Mouse (Mus musculus): Measurements from ENCODE around the gene Sox15. TPM values are rescaled to one million over a fixed set of nuclear protein-coding genes. Genes with fewer than 3 reads are reported as not detected.

The Sox15 gene
- total RNA-seq (2014; rRNA removed), result not detected in 2 replicates
- not detected in 2 replicates for polyA plus RNA-seq (2015; fragmentation: Nextera tagmentation; extraction: Ambion mirVana)

- H3K4me2 ChIP-seq (ENCODE audit: low read depth), result no peak within 1 kb of the TSS
- ATAC-seq, result peak; percentile 80
- H3K4me3 ChIP-seq (ENCODE audit: low read depth, low read length), result no peak within 1 kb of the TSS
- H3K9ac ChIP-seq, result no peak within 1 kb of the TSS; the same call in 1 of the 2 replicates
- no peaks in the 10 kb centered on the region for H3K4me1 ChIP-seq (ENCODE audit: insufficient read depth)
- no peak within 1 kb of the TSS for H3K27ac ChIP-seq (ENCODE audit: low read depth, low read length)
- WGBS, result 22% methylated on average over 34 of the region's 34 CpGs
- peak; percentile 84 for TF ChIP-seq CTCF (IDR thresholded peaks at IDR 0.05; ENCODE audit: low read depth)
- DNase-seq, result peak; percentile 86
- no peaks in the 10 kb centered on the region for H3K9me3 ChIP-seq (ENCODE audit: low read length)
- H3K36me3 ChIP-seq (ENCODE audit: insufficient read depth), result peaks cover 65% of the 10 kb centered on the region
- no peaks in the 10 kb centered on the region for H3K27me3 ChIP-seq (ENCODE audit: insufficient read depth, low read length)
Observed at GRCm38 (mm10) chr11:69655264-69656064, at the start of gene Sox15. TSS of gene Sox15 (plus strand) at chr11:69655314.

DNA sequence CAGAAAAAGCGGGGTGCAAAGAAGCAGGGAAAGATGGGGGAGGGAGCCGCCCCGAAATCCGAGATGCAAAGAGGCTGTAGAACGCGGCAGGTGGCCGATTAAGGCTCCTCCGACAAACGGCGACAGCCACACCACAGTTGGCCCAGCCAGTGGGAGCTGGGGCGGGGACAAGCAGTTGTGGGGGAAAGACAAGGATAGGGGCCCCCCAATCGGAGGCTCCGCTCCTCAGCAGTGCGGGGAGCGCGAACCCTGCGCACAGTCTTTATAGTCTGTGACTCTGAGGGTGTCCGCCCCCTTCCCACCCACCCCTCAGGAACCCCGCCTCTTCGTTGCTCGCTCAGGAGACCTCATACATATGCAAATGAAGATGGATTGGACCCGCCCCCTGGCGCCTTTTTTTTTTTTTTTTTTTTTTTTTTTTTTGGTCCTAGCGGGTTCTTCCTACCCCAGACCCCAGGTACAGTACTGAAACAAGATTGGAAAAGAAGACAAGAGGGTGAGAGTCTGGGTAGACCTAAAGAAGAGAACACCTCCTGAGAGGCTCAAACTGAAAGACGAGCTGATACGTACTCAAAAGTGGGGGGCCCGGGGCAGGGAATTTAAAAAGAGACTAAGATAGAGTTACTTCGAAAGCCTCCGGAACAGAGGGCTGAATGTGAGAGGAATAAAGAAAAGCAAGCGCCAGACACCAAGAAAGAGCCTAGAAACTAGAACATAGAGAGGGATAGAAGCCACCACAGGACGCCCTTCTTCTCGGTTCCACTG lies 49.2 kb upstream of the Sox15 start, which contains the start of gene Atp1b2:
Gene Atp1b2, minus strand, starts transcription at position 217 of the 765 bp plus-strand sequence.
- peaks cover 8% of the 10 kb centered on the region for H3K4me1 ChIP-seq (ENCODE audit: insufficient read depth)
- H3K9ac ChIP-seq, result peak within 1 kb of the TSS; percentile 78
- no peak for TF ChIP-seq CTCF (IDR thresholded peaks at IDR 0.05; ENCODE audit: low read depth)
- DNase-seq (peak; percentile 93), ATAC-seq (peak; percentile 95)
- H3K27ac ChIP-seq (ENCODE audit: low read depth, low read length), result peak within 1 kb of the TSS; percentile 81
- H3K27me3 ChIP-seq (ENCODE audit: insufficient read depth, low read length), result no peaks in the 10 kb centered on the region
- peaks cover 8% of the 10 kb centered on the region; the same call in 1 of the 2 replicates for H3K36me3 ChIP-seq (ENCODE audit: insufficient read depth)
- H3K9me3 ChIP-seq (ENCODE audit: low read length), result no peaks in the 10 kb centered on the region
- WGBS, result 3% methylated on average over 32 of the region's 32 CpGs
- peak within 1 kb of the TSS; percentile 94 for H3K4me2 ChIP-seq (ENCODE audit: low read depth)
- peak within 1 kb of the TSS; percentile 48 for H3K4me3 ChIP-seq (ENCODE audit: low read depth, low read length)

DNA sequence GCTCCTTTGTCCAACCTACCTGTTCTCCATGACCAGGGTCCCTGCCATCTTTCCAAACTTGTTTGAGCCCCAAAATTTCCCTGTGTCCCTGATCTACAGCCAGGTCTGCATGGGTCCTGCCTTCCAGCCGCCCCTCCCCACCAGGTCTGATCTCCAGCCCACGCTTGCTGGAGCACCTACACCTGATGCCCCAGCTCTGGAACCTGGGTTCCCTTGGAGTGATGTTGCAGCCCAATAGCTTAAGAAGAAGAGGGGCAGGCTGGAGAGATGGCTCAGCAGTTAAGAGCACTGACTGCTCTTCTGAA lies 48.7 kb upstream of the Sox15 start:
- peak overlapping the region; percentile 59; the same call in 1 of the 2 replicates for H3K27ac ChIP-seq (ENCODE audit: low read depth, low read length)
- no peak for ATAC-seq
- peaks cover 3% of the 10 kb centered on the region; the same call in 1 of the 2 replicates for H3K36me3 ChIP-seq (ENCODE audit: insufficient read depth)
- peak overlapping the region; percentile 48 for H3K4me3 ChIP-seq (ENCODE audit: low read depth, low read length)
- no peak for DNase-seq
- TF ChIP-seq CTCF (IDR thresholded peaks at IDR 0.05; ENCODE audit: low read depth), result no peak
- peaks cover 8% of the 10 kb centered on the region for H3K4me1 ChIP-seq (ENCODE audit: insufficient read depth)
- no peaks in the 10 kb centered on the region for H3K9me3 ChIP-seq (ENCODE audit: low read length)
- peak overlapping the region; percentile 94 for H3K4me2 ChIP-seq (ENCODE audit: low read depth)
- 75% methylated on average over 2 of the region's 2 CpGs for WGBS
- H3K9ac ChIP-seq, result no peak overlapping the region
- H3K27me3 ChIP-seq (ENCODE audit: insufficient read depth, low read length), result no peaks in the 10 kb centered on the region

DNA sequence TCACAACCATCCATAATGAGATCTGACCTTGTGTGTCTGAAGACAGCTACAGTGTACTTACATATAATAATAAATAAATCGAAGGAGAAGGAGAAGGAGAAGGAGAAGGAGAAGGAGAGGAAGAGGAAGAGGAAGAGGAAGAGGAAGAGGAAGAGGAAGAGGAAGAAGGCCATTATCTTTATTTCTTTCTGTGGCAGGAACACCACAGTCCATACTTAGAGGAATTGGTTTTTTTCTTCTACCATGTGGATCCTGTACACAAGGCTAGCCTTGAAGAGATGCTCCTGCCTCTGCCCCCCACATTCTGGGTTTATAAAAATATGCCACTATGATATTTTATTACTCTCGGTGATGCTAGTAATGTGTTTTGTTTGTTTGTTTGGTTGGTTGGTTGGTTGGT lies 48.3 kb upstream of the Sox15 start:
- no peak for ATAC-seq

GRCm38 (mm10) chr11:69608525-69608924 lies 46.6 kb upstream of the Sox15 start:
- Histone ChIP-seq H3K9me3 (ENCODE audit: low read length) (no peaks in the 10 kb centered on the region), H3K4me1 (ENCODE audit: insufficient read depth) (peaks cover 8% of the 10 kb centered on the region), H3K27me3 (ENCODE audit: insufficient read depth, low read length) (no peaks in the 10 kb centered on the region), H3K9ac (no peak overlapping the region), H3K27ac (ENCODE audit: low read depth, low read length) (no peak overlapping the region), H3K4me3 (ENCODE audit: low read depth, low read length) (no peak overlapping the region), H3K4me2 (ENCODE audit: low read depth) (no peak overlapping the region), H3K36me3 (ENCODE audit: insufficient read depth) (no peaks in the 10 kb centered on the region)
- ATAC-seq (no peak), DNase-seq (no peak)
- WGBS, result 89% methylated on average over 3 of the region's 3 CpGs
- TF ChIP-seq CTCF (IDR thresholded peaks at IDR 0.05; ENCODE audit: low read depth), result no peak

More for the DNA sequence above, 48.3 kb upstream of the Sox15 start:
- Histone ChIP-seq H3K4me3 (ENCODE audit: low read depth, low read length) (no peak overlapping the region), H3K36me3 (ENCODE audit: insufficient read depth) (no peaks in the 10 kb centered on the region), H3K9ac (no peak overlapping the region), H3K4me2 (ENCODE audit: low read depth) (no peak overlapping the region), H3K27me3 (ENCODE audit: insufficient read depth, low read length) (no peaks in the 10 kb centered on the region), H3K9me3 (ENCODE audit: low read length) (no peaks in the 10 kb centered on the region), H3K27ac (ENCODE audit: low read depth, low read length) (no peak overlapping the region), H3K4me1 (ENCODE audit: insufficient read depth) (peaks cover 8% of the 10 kb centered on the region)
- WGBS, result 90% methylated on average over 2 of the region's 2 CpGs
- DNase-seq, result no peak
- no peak for TF ChIP-seq CTCF (IDR thresholded peaks at IDR 0.05; ENCODE audit: low read depth)

GRCm38 (mm10) chr11:69609416-69609815 lies 45.7 kb upstream of the Sox15 start:
- no peak for TF ChIP-seq CTCF (IDR thresholded peaks at IDR 0.05; ENCODE audit: low read depth)
- Histone ChIP-seq H3K4me2 (ENCODE audit: low read depth) (no peak overlapping the region), H3K27ac (ENCODE audit: low read depth, low read length) (no peak overlapping the region), H3K4me3 (ENCODE audit: low read depth, low read length) (no peak overlapping the region), H3K9ac (no peak overlapping the region), H3K36me3 (ENCODE audit: insufficient read depth) (no peaks in the 10 kb centered on the region), H3K27me3 (ENCODE audit: insufficient read depth, low read length) (no peaks in the 10 kb centered on the region), H3K9me3 (ENCODE audit: low read length) (no peaks in the 10 kb centered on the region), H3K4me1 (ENCODE audit: insufficient read depth) (no peaks in the 10 kb centered on the region)
- no peak for DNase-seq
- no peak for ATAC-seq
- WGBS, result 67% methylated on average over 7 of the region's 7 CpGs

- no peak overlapping the region for H3K4me2 ChIP-seq (ENCODE audit: low read depth)
- 63% methylated on average over 4 of the region's 4 CpGs for WGBS
- H3K27ac ChIP-seq (ENCODE audit: low read depth, low read length), result no peak overlapping the region
- no peaks in the 10 kb centered on the region for H3K36me3 ChIP-seq (ENCODE audit: insufficient read depth)
- TF ChIP-seq CTCF (IDR thresholded peaks at IDR 0.05; ENCODE audit: low read depth), result no peak
- no peaks in the 10 kb centered on the region for H3K27me3 ChIP-seq (ENCODE audit: insufficient read depth, low read length)
- ATAC-seq (peak; percentile 16; the same call in 1 of the 2 replicates), DNase-seq (no peak)
- H3K4me1 ChIP-seq (ENCODE audit: insufficient read depth), result no peaks in the 10 kb centered on the region
- no peaks in the 10 kb centered on the region for H3K9me3 ChIP-seq (ENCODE audit: low read length)
- H3K4me3 ChIP-seq (ENCODE audit: low read depth, low read length), result no peak overlapping the region
- H3K9ac ChIP-seq, result no peak overlapping the region
Observed at GRCm38 (mm10) chr11:69610899-69611298, 44.2 kb upstream of the Sox15 start.

All from forebrain, postnatal 0 days (tissue).